Mouse (Mus musculus) lung, postnatal 14 days (tissue): ENCODE data around the gene Lamb2.

Experiments used
- DNase-seq: peaks from one replicate; pipeline ENCODE4 v3.0.0; 2021

The Lamb2 gene

GRCm38 (mm10) chr9:108492043-108492750, 12.7 kb downstream of the Lamb2 start:
- no peak for DNase-seq

GRCm38 (mm10) chr9:108493246-108493645, 13.7 kb downstream of the Lamb2 start:
- DNase-seq: no peak

- DNase-seq: no peak
These were observed 14.8 kb downstream of the Lamb2 start for GRCm38 (mm10) chr9:108494146-108494825.

GRCm38 (mm10) chr9:108494905-108495304, 15.4 kb downstream of the Lamb2 start:
- no peak for DNase-seq

- no peak for DNase-seq
These were observed 19.7 kb downstream of the Lamb2 start for GRCm38 (mm10) chr9:108499231-108499630.

GRCm38 (mm10) chr9:108499943-108500342, 20.4 kb downstream of the Lamb2 start:
- DNase-seq: no peak

- DNase-seq: no peak
These were observed 27.4 kb downstream of the Lamb2 start for GRCm38 (mm10) chr9:108506901-108507300.

GRCm38 (mm10) chr9:108507619-108508434, 28.3 kb downstream of the Lamb2 start, which contains the start of gene Qars:
TSS of gene Qars (plus strand) at chr9:108507706.
- DNase-seq: peak; percentile 93

- no peak for DNase-seq
These were observed 29.2 kb downstream of the Lamb2 start for GRCm38 (mm10) chr9:108508776-108509175.

GRCm38 (mm10) chr9:108516380-108517251, 37.1 kb downstream of the Lamb2 start, which contains the start of gene Qrich1:
TSS of gene Qrich1 (plus strand) at chr9:108516806.
- peak; percentile 95 for DNase-seq

GRCm38 (mm10) chr9:108517253-108517930, 37.9 kb downstream of the Lamb2 start:
- DNase-seq: peak; percentile 82

- no peak for DNase-seq
These were observed 38.4 kb downstream of the Lamb2 start for GRCm38 (mm10) chr9:108517931-108518332.

- DNase-seq: no peak
These were observed 42.1 kb downstream of the Lamb2 start for GRCm38 (mm10) chr9:108521604-108522003.

GRCm38 (mm10) chr9:108523341-108523740, 43.8 kb downstream of the Lamb2 start:
- DNase-seq: no peak

GRCm38 (mm10) chr9:108525400-108525799, 45.9 kb downstream of the Lamb2 start:
- DNase-seq: no peak

GRCm38 (mm10) chr9:108530954-108531353, 51.4 kb downstream of the Lamb2 start:
- no peak for DNase-seq

GRCm38 (mm10) chr9:108531496-108531895, 52.0 kb downstream of the Lamb2 start:
- no peak for DNase-seq
